Mouse (Mus musculus) testis, adult 2 months (tissue): ENCODE data around the gene Sae1.
"Not testable (repeated sequence)": the region's sequence is repeated elsewhere in the genome, so short reads cannot be mapped to it uniquely, and the experiment has no call there.

Experiments used
- CTCF ChIP-seq: fragments of 200-500 bp; IDR thresholded peaks from 2 replicates; pipeline ENCODE4 v1.5.1; 2012; ENCODE audit warnings: low read depth, mild to moderate bottlenecking, inconsistent platforms, low read length, moderate library complexity; ENCODE audit not compliant: control insufficient read depth, insufficient read depth, insufficient replicate concordance
- POLR2A ChIP-seq: fragments of 200-500 bp; IDR thresholded peaks from 2 replicates; pipeline ENCODE4 v1.6.1; 2012; ENCODE audit warnings: low read depth, mild to moderate bottlenecking, inconsistent platforms, low read length, moderate library complexity; ENCODE audit not compliant: control insufficient read depth

- TF ChIP-seq CTCF, POLR2A: not testable (repeated sequence)
Measured at GRCm38 (mm10) chr7:16389942-16390341, 2.3 kb upstream of the Sae1 start.
